Mouse (Mus musculus): Measurements from ENCODE around the gene Pard3b. TPM values are rescaled to one million over a fixed set of nuclear protein-coding genes. Genes with fewer than 3 reads are reported as not detected.

Pard3b gene
- polyA plus RNA-seq, 1 experiment from 2014 or later = 11.4 TPM

- Histone ChIP-seq H3K36me3 (no peaks in the 10 kb centered on the region), H3K27me3 (no peaks in the 10 kb centered on the region), H3K4me3 (no peak overlapping the region), H3K4me1 (replicated peaks) (0 out of 2 replicates have a peak, but pooled peaks cover 6% of the 10 kb centered on the region), H3K9ac (no peak overlapping the region), H3K4me2 (no peak overlapping the region), H3K9me3 (no peaks in the 10 kb centered on the region), H3K27ac (no peak overlapping the region)
- no peak for ATAC-seq (ENCODE audit: low FRiP score)
- 91% methylated on average over 2 of the region's 2 CpGs for WGBS
Observed at GRCm38 (mm10) chr1:62483059-62483458, 844.4 kb downstream of the Pard3b start.

- Histone ChIP-seq H3K27ac (0 out of 2 replicates have a peak overlapping the region, but pooled peaks have one; percentile 23), H3K4me1 (replicated peaks) (peaks cover 3% of the 10 kb centered on the region), H3K4me2 (no peak overlapping the region), H3K36me3 (no peaks in the 10 kb centered on the region), H3K4me3 (no peak overlapping the region), H3K9me3 (peaks cover 3% of the 10 kb centered on the region; the same call in 1 of the 2 replicates), H3K9ac (no peak overlapping the region), H3K27me3 (no peaks in the 10 kb centered on the region)
- no peak for ATAC-seq (ENCODE audit: low FRiP score)
- WGBS = 47% methylated on average over 6 of the region's 6 CpGs
Observed at GRCm38 (mm10) chr1:62488871-62489270, 850.2 kb downstream of the Pard3b start.

GRCm38 (mm10) chr1:62499146-62499545 is 860.5 kb downstream of the Pard3b start:
- H3K27me3 ChIP-seq = no peaks in the 10 kb centered on the region
- H3K4me3 ChIP-seq = no peak overlapping the region
- WGBS = 84% methylated on average over 5 of the region's 5 CpGs
- no peaks in the 10 kb centered on the region; the same call in 1 of the 2 replicates for H3K4me1 ChIP-seq (replicated peaks)
- H3K9me3 ChIP-seq = no peaks in the 10 kb centered on the region
- no peak overlapping the region for H3K9ac ChIP-seq
- H3K4me2 ChIP-seq = no peak overlapping the region
- no peak overlapping the region for H3K27ac ChIP-seq
- ATAC-seq (ENCODE audit: low FRiP score) = no peak
- no peaks in the 10 kb centered on the region for H3K36me3 ChIP-seq

GRCm38 (mm10) chr1:62510501-62510900 is 871.9 kb downstream of the Pard3b start:
- Histone ChIP-seq H3K4me2 (no peak overlapping the region), H3K4me3 (no peak overlapping the region), H3K27ac (no peak overlapping the region), H3K9me3 (no peaks in the 10 kb centered on the region), H3K27me3 (no peaks in the 10 kb centered on the region), H3K9ac (no peak overlapping the region), H3K4me1 (replicated peaks) (no peaks in the 10 kb centered on the region; the same call in 1 of the 2 replicates), H3K36me3 (no peaks in the 10 kb centered on the region)
- 55% methylated on average over 4 of the region's 4 CpGs for WGBS
- ATAC-seq (ENCODE audit: low FRiP score) = no peak

GRCm38 (mm10) chr1:62511681-62512080 is 873.1 kb downstream of the Pard3b start:
- no peak overlapping the region for H3K9ac ChIP-seq
- H3K36me3 ChIP-seq = no peaks in the 10 kb centered on the region
- H3K27ac ChIP-seq = no peak overlapping the region
- H3K4me1 ChIP-seq (replicated peaks) = no peaks in the 10 kb centered on the region
- H3K27me3 ChIP-seq = no peaks in the 10 kb centered on the region
- H3K4me2 ChIP-seq = no peak overlapping the region
- no peaks in the 10 kb centered on the region for H3K9me3 ChIP-seq
- no peak for ATAC-seq (ENCODE audit: low FRiP score)
- 73% methylated on average over 3 of the region's 3 CpGs for WGBS
- no peak overlapping the region for H3K4me3 ChIP-seq

GRCm38 (mm10) chr1:62518621-62519213 is 880.1 kb downstream of the Pard3b start:
- H3K9me3 ChIP-seq = no peaks in the 10 kb centered on the region
- H3K27ac ChIP-seq = peak overlapping the region; percentile 75
- no peak overlapping the region for H3K4me2 ChIP-seq
- no peaks in the 10 kb centered on the region for H3K36me3 ChIP-seq
- no peaks in the 10 kb centered on the region for H3K27me3 ChIP-seq
- H3K4me3 ChIP-seq = no peak overlapping the region
- H3K9ac ChIP-seq = no peak overlapping the region
- WGBS = 74% methylated on average over 2 of the region's 2 CpGs
- no peak for ATAC-seq (ENCODE audit: low FRiP score)
- H3K4me1 ChIP-seq (replicated peaks) = peaks cover 7% of the 10 kb centered on the region

GRCm38 (mm10) chr1:62521368-62521767 is 882.7 kb downstream of the Pard3b start:
- peaks cover 7% of the 10 kb centered on the region for H3K4me1 ChIP-seq (replicated peaks)
- no peak overlapping the region for H3K4me2 ChIP-seq
- WGBS = 80% methylated on average over 7 of the region's 7 CpGs

GRCm38 (mm10) chr1:62522761-62523160 is 884.1 kb downstream of the Pard3b start:
- Histone ChIP-seq H3K4me1 (replicated peaks) (peaks cover 7% of the 10 kb centered on the region), H3K9ac (no peak overlapping the region), H3K27me3 (no peaks in the 10 kb centered on the region), H3K4me2 (no peak overlapping the region), H3K27ac (no peak overlapping the region), H3K9me3 (no peaks in the 10 kb centered on the region), H3K36me3 (no peaks in the 10 kb centered on the region), H3K4me3 (no peak overlapping the region)
- WGBS = 79% methylated on average over 2 of the region's 2 CpGs
- ATAC-seq (ENCODE audit: low FRiP score) = no peak

More at GRCm38 (mm10) chr1:62521368-62521767, 882.7 kb downstream of the Pard3b start:
- Histone ChIP-seq H3K27me3 (no peaks in the 10 kb centered on the region), H3K4me3 (no peak overlapping the region), H3K9ac (no peak overlapping the region), H3K27ac (no peak overlapping the region), H3K9me3 (no peaks in the 10 kb centered on the region), H3K36me3 (no peaks in the 10 kb centered on the region)
- ATAC-seq (ENCODE audit: low FRiP score) = no peak

- Histone ChIP-seq H3K27ac (peak overlapping the region; percentile 10; the same call in 1 of the 2 replicates), H3K27me3 (no peaks in the 10 kb centered on the region), H3K4me3 (no peak overlapping the region), H3K36me3 (no peaks in the 10 kb centered on the region), H3K9me3 (no peaks in the 10 kb centered on the region), H3K4me1 (replicated peaks) (peaks cover 4% of the 10 kb centered on the region; the same call in 1 of the 2 replicates), H3K9ac (no peak overlapping the region), H3K4me2 (no peak overlapping the region)
- ATAC-seq (ENCODE audit: low FRiP score) = no peak
- WGBS = 73% methylated on average over 7 of the region's 7 CpGs
Observed at GRCm38 (mm10) chr1:62527788-62528187, 889.2 kb downstream of the Pard3b start.

GRCm38 (mm10) chr1:62529941-62530340 is 891.3 kb downstream of the Pard3b start:
- ATAC-seq (ENCODE audit: low FRiP score) = no peak
- Histone ChIP-seq H3K36me3 (no peaks in the 10 kb centered on the region), H3K9me3 (no peaks in the 10 kb centered on the region), H3K4me2 (no peak overlapping the region), H3K27ac (no peak overlapping the region), H3K4me3 (no peak overlapping the region), H3K27me3 (no peaks in the 10 kb centered on the region), H3K4me1 (replicated peaks) (peaks cover 4% of the 10 kb centered on the region; the same call in 1 of the 2 replicates), H3K9ac (no peak overlapping the region)
- 57% methylated on average over 8 of the region's 8 CpGs for WGBS

GRCm38 (mm10) chr1:62532426-62533126 is 894.0 kb downstream of the Pard3b start:
- H3K9ac ChIP-seq = no peak overlapping the region
- 90% methylated on average over 10 of the region's 10 CpGs for WGBS
- no peaks in the 10 kb centered on the region for H3K9me3 ChIP-seq
- ATAC-seq (ENCODE audit: low FRiP score) = no peak
- no peak overlapping the region for H3K4me3 ChIP-seq
- no peak overlapping the region for H3K4me2 ChIP-seq
- H3K27me3 ChIP-seq = no peaks in the 10 kb centered on the region
- no peak overlapping the region for H3K27ac ChIP-seq
- no peaks in the 10 kb centered on the region for H3K36me3 ChIP-seq
- H3K4me1 ChIP-seq (replicated peaks) = peaks cover 4% of the 10 kb centered on the region; the same call in 1 of the 2 replicates

- no peak for ATAC-seq (ENCODE audit: low FRiP score)
- 91% methylated on average over 4 of the region's 4 CpGs for WGBS
- Histone ChIP-seq H3K9me3 (no peaks in the 10 kb centered on the region), H3K4me1 (replicated peaks) (no peaks in the 10 kb centered on the region), H3K27ac (no peak overlapping the region), H3K36me3 (no peaks in the 10 kb centered on the region), H3K4me2 (no peak overlapping the region), H3K27me3 (no peaks in the 10 kb centered on the region), H3K9ac (no peak overlapping the region), H3K4me3 (no peak overlapping the region)
Observed at GRCm38 (mm10) chr1:62548953-62549352, 910.3 kb downstream of the Pard3b start.

- Histone ChIP-seq H3K9ac (no peak overlapping the region), H3K4me3 (no peak overlapping the region), H3K4me1 (replicated peaks) (no peaks in the 10 kb centered on the region), H3K9me3 (no peaks in the 10 kb centered on the region), H3K27ac (no peak overlapping the region), H3K4me2 (no peak overlapping the region), H3K27me3 (no peaks in the 10 kb centered on the region), H3K36me3 (no peaks in the 10 kb centered on the region)
- WGBS = 80% methylated on average over 2 of the region's 2 CpGs
- no peak for ATAC-seq (ENCODE audit: low FRiP score)
Observed at GRCm38 (mm10) chr1:62550546-62550945, 911.9 kb downstream of the Pard3b start.

All from hindbrain, embryonic 13.5 days (tissue).